Mouse (Mus musculus) Muller cell, postnatal 12 days (primary cell): ENCODE results near the gene Tsks.

ENCODE experiments used
- DNase-seq: peaks from one replicate; pipeline ENCODE4 v3.0.0-alpha.2; 2015; ENCODE audit errors: inconsistent ontology term

Tsks gene

DNA sequence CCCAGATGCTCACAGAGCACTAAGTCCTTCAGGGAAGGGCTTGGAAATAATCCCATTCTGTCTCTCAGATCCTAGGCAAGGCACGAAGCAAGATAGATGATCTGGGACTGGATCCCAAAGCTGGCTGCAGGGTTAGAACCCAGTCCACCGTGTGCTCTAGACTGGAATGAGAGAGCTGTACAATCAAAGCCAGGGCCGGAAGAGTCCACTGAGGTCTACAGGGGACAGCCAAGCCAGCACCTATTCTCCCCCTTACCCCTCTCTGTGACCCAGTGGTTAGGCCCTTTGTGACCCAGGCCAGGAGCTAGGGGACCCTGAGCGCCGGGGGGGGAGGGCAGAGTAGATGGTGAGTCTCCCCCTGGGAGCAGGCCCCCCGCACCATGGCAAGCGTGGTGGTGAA, at the start of gene Tsks:
Gene Tsks, plus strand, starts transcription at position 301 of the 400 bp plus-strand sequence.
- DNase-seq: no peak

DNA sequence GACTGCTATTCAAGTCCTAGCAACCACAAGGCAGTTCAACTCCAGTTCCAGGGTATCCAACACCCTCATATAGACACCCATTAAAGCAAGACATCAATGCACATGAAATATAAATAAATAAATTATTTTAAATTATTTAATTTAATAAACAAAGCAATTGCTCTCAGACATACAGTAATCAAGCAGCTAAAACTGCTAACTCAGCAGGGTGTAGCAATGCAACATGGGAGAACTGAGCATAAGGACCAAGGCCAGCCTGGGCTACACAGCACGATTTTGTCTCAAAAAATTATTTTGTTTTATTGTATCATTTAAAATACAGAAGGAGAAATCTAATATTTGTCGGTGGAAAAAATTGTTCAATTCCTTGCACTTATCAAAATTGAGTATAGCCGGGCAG, 48.8 kb upstream of the Tsks start:
- no peak for DNase-seq

DNA sequence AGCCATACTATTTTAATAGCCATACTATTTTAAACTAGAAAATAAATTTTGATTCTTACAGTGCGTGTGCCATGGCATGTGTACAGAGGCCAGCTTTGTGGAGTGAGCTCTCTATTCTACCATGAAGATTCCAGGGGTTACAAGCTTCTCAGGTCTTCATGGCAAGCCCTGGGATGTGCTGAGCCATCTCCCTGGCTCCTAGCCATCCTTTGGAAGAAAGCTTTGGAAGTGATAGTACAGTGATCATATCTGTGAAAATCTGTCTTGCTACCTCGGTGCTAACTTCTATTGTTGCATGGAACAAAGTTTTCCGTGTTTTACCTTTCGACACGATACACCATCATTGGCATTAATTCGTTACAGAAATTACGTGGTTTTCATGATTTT, 47.8 kb upstream of the Tsks start:
- no peak for DNase-seq

DNA sequence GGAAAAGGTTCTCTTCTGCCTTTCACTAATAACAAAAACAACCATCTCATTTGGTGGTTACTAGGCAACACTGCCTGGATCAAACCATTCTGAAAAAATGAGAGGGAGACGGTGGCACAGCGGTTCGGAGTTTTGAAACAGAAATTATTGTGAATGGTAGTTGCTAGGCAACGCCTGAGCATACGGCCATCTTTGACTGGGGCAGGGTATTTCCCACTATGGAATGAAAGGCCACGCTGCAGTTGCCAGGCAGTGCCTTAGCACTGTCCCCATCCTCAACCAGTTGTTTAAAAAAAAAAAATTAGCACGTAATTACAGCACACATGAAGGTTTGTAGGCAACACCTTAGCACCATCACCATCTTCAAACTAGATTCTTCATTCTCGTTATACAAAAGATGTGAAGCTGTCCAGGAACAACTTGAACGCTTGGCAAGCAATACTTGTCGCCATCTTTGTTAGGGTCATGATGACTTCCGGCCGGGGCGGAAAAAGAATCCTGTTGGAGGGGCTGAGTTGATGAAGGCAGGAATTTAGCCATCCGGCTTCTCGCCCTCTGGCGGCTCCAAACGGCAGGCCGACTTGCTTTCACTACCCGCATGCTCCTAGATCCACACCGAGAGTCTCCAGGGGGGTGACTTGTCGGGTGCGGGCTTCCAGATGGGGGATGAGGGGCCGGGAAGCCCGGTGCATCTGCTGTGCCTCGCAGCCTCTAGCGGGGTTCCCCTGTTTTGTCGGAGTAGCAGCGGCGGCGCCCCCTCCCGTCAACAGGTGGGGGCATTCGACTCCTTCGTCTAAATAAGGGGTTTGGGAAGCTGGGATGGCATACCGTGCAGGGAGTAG, 47.2 kb upstream of the Tsks start, which contains the start of gene Fuz:
Gene Fuz, plus strand, starts transcription at position 487 of the 842 bp plus-strand sequence.
- peak; percentile 95 for DNase-seq

DNA sequence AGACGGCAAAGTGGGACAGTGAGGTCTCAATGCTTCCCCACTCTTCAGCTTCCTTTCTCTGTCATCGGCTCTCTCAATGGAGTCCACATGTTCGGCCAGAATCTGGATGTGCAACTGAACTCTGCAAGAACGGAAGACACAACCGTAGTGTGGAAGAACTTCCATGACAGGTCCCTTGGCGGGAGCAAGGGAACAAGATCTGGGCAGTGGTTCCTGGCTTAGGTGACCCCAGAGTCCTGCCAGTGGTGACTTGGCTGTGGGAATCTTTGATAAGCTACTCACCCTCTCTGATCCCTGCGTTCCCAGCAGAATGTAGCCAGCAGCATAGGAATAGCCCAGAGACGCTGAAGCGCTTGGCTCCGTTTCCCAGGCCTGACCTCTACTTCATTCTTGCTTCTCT, 46.5 kb upstream of the Tsks start:
- no peak for DNase-seq

DNA sequence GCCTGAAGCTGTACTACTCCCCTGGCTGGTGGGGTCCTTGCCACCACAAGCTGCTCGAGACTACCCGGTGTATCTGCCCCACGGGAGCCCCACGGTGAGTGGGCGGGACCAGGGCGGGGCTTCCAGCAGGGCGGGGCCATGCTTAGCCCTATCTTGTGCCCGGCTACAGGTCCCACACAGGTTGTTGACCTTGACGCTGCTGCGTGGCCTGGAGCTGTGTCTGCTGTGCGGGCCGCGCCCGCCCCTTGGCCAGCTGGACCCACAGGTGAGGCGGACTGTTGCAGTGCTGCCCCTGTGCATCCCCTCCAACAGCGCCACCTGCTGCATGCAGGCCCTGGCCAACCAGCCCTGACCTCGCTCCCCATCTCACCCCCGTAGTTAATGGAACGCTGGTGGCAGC, 44.4 kb upstream of the Tsks start:
- DNase-seq: no peak

DNA sequence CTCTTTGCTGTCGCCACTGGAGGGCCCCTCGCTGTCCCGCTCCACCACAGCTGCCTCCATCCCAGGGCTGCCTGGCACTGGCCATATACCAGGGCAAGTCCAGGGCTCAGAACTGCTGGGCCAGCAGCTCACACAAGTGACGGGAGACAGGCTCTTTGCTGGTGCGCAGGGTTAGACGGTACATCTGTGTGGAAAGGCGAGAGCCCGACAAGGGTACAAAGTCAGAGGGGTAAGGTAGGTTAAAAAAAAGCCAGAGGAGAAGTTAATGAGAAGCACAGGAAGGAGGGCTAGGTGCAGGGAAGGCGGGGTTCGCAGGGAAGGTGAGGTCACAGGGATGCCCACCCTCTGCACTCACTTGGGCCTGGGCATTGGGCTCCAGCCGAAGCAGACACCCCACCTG, 42.4 kb upstream of the Tsks start:
- no peak for DNase-seq

DNA sequence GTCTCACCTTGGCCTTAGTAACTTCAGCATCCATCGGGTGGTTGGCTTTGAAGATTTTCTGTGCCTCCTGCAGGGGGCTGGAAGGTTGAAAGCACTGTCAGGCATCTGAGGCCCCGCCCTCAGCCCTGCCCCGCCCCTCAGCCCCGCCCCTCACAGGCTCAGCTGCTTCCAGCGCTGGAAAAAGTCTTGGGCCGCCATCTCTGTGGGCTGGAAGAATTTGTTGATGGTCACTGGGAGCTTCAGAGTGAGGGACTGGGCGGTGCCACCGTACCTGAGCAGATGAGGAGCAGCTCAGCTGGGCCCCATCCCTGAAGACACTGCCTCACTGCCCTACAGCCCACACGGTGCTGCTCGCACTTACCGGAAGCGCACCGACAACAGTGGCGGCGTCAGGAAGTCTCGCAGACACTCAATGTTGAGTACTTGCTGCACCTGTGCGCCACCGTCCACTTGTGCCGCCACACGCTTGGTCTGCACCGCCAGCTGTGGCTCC, 41.7 kb upstream of the Tsks start:
- DNase-seq: peak; percentile 68

DNA sequence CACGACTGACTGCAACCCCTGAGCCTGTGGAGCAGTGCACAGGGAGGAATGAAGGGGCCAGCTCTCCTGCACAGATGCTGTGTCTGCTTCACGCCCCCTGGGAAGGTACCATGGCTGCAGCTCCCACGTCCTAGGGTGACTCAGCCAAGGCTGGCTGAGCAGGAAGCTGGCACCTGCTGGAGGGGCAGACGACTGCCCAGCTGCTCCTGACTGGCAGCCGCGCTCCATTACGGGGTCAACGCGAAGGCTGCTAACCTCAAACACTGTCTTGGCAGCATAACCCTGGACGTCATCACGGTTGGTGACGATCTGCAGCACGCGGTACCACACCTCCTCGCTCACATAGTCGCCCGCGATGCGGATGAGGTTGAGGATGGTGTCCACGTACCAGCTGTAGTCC, 37.6 kb upstream of the Tsks start:
- no peak for DNase-seq

DNA sequence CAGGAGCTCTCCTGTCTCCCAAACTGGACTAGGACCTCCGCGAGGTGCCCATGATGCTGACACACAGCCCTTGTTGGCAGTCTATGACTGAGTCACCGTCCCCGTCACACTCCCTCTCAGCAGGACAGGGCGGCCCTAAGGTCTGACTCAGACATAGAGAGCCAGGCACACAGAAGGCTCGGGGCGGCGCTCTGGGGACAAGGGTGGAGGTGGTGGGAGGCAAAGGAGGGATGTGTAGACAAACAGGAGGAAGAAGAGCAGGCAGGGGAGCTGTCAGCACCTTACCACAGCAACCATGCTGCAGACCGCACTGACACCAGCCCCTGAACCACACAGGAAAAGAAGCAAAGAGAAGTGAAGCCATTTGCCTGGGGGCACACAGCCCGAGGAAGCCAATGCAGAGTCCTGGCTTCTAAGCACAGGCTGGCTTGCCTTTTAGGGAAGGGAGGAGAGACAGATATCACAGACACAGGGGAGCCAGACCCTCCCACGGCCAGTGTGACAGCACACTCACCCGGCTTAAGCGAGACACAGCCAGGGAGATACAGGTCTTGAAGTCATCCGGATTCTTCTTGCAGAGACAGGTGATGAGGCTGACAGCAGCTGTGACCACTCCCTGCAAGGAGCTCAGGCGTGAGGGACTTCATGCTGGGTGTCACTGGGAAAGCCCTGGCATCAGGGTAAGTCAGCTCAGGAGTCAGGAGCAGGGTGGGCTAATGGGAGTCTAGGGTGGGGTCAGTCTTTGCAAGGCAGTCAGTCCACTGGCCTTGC, 34.1 kb upstream of the Tsks start:
- peak; percentile 86 for DNase-seq

DNA sequence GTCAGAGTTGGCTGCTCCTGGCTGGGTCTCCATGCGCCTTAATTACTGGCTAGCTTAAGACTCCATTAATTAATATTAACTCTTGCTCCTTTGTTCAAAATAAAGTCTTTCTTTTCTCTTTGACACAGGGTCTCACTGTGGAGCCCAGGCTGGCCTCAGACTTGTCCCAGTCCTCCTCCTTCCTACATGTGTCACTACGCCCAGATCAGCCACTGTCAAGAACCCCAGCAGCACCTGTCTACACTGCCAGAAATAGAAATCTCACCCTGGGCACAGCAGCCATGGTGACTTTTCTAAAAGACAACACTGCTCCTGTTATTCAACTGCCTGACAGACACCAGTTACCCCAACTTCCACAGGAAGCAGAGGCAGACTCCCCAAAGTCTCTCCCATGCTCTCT, 28.6 kb upstream of the Tsks start:
- DNase-seq: no peak

DNA sequence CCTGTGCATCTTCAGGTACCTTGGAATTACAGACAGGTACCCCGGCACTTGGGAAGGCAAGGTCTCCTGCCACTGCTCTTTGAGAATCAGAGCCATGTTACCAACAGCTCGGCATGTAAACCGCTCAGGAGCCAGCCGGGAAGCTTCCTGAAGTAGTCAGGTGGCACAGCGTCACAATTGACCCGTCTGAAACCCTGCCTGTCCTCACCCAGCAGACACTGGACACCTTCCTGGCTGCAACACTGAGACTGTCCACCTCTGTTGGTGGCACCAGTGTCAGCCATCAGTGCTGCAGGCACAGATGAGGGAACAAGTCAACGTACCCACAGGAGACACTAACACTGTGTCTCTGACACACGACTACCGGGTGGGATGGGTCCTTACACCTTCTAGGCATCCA, 27.7 kb upstream of the Tsks start:
- no peak for DNase-seq

DNA sequence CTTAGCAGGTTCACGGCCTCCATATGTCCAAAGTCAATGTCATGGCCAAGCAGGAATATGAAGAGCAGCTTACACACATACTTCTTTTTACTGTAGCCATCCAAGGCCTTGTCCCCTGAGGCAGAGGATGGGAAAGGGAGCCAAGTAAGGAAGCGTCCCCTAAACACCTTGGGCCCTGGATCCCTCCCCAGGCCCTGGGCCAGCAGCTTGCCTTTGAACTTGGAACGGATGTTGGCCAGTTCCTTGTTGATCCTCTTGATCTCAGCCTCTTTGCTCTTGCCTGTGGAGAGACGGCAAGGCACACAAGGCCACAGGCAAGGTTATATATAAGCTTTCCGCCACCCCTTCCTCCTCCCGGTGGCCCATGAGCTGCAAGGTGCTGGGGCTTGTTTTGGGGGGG, 26.8 kb upstream of the Tsks start:
- DNase-seq: no peak

DNA sequence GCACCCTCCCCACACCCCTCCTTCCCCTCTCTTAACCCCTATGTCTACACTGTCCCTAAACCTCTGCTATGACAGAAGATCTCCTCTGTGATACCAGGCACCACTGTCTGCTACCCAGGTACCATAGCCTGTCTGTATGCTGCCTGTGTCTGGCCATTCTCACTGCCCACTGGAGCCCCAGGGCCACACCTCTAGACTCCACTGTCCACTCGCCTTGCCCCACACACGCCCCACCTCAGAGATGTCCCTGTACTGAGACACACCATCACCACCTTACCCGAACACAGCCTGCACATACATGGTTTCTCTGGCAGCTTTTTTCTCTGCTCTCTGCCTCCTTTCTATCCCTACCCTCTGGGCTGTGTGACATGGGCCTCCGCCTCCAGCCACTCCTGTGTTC, 26.1 kb upstream of the Tsks start:
- DNase-seq: no peak

DNA sequence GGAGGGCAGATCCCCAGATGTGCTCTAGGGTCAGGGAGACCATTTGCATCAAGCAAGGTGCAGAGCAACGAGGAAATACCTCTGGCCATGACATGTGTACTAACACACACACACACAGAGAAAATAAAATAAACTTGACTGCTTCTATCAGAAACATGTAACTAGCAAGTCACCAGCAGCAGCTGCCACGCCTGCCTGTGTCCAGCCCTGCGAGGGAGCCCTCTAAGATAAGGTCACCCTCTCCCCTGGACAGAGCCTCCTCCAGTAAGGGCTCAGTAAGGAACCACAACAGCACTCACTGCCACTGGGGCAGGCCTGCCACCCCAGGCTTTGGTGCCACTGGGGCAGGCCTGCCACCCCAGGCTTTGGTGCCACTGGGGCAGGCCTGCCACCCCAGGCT, 24.8 kb upstream of the Tsks start:
- DNase-seq: no peak

DNA sequence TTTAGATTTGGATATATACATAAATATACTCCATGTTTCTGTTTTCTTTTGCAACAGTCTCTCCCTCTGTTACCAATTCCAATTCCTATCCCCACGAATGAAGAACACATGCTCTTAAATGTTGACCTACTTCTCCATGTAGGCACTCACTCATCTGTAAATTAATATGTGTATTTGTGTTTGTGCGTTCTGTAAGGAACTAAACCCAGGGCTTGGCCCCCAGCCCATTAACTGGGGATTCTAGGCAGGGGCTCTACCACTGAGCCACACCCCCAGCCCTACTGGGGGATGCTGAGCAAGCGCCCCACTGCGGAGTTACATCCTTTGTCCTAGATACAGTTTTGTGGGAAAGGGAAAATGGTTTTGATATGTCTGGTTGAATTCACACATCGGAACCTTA, 23.9 kb upstream of the Tsks start:
- DNase-seq: peak; percentile 56

DNA sequence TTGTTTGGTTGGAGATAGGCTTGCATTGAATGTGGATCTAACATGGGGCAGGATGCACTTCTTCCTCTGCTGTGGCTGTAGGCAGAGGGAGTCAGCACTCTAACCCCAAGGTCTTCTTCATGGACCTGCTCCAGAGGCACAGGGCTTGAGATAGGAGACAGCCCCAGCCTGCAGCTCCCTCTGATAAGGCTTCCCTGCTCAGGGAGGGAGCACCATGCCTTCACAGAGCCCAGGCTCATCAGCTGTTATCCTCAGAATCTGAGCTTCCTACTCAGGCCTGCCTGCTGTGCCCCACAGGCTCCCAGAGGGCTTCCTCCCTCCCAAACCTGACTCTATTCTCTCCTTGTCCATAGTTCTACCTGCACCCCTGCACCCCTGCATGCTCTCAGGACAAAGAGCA, 20.5 kb upstream of the Tsks start:
- no peak for DNase-seq

DNA sequence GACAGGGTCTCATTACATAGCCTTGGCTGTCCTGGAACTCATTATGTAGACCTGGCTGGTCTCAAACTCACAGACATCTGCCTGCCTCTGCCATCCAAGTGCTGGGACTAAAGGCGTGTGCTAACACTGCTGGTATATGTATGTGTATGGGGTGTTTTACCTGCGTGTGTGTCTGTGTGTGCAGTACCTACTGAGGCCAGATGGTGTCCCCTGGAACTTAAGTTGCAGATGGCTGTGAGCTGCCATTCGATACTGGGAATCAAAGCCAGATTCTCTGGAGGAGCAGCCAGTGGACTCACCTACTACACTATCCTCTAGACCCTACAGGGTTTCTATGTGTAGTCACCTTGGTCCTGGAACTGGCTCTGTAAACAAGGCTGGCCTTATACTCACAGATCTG, 17.5 kb upstream of the Tsks start:
- DNase-seq: no peak

DNA sequence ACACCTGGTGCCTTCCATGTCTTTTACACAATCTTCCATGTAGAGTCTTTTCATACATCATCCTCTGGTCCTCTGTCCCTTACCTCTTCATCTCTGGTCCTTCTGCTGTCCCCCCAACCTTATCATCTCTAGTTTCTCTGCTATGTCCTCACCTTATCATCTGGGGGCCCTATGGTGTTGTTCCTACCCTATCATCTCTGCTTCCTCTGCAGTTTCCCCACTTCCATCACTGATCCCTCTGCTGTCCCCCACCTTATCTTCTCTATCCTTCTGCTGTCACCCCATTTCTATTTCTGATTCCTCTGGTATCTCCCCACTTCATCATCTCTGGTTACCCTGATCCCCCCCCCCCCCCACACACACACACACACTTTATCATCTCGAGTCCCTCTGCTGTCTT, 14.4 kb upstream of the Tsks start:
- DNase-seq: no peak

DNA sequence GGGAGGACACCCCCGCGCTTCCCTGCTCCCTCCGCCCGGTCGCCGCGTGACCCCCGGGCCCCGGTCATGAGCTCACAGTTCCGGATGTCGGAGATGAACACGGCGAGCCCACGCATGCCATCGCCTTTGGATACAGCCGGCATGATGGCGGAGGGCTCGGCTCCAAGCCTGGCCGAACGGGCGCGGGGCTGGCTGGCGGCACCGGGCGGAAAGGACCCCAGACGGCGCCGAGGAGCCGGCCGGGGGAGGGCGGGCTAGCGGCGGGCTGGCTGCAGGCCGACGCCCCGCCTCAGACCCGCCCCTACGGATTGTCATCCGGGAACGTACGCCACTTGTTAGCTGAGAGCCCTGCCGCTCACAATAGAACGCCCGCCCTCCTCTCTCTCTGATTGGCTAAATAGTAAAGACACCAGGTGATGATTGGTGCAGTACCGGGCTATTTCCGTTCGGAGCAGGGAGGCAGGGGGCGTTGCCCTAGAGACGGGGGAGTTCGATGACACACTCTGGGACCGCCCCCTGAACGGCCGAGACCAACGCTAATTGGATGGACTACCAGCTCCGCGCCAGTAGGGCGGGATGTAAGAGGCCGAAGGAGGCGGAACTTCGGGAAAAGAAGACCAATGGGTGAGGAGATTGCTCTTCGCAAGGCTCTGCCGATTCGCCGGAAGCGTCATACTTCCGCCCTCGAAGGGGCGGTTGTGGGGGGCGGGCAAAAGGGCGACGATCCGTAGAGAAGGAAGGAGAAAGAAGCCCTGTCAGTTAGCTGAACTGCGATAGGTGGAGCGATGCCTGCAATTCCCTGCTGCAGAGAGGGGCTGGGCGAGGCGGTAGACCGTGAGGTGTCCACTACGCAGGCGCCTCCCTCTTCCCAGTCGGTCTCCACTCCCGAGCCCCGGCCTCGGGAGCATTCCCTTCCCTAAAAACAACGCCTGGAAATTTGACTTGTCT, 13.5 kb upstream of the Tsks start, which contains the start of gene Ap2a1:
Gene Ap2a1, minus strand, starts transcription at position 293 of the 948 bp plus-strand sequence.
- DNase-seq: peak; percentile 100

DNA sequence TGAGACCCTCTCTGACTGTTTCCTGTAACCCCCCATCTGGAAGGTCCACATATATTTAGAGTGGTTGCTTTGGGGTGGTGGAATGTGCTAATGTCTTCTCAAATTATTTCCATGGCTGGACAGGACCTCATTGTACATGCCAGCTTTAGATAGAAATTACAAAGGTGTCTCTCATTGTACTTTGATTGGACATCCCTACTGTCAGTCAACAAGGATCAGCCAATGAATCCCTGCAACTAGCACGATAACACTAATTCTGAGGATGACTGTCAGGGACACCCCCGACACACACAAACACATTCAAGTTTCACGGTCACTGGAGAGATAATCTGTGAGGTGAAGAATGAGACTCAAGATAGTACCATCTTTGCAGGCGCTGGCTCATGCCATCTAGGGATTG, 4.3 kb upstream of the Tsks start:
- no peak for DNase-seq

DNA sequence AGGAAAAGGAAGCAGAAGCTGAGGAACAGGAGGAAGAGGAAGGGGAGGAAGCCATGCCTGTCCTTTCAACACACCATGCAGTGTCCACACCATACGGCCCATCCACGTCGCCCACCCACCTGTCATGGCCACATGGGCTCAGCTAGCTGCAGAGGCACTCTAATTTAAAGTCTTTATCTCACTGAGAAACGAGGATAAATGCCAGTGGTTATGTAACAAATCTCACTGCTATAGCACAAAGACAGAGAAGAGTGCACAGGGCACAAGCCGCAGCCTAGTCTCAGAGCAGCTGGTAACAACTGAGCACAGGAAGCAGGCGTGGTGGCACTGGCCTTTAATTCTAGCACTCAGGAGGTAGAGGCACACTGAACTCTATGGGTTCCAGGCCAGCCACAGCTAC, 6.9 kb downstream of the Tsks start:
- no peak for DNase-seq
